Mouse (Mus musculus): ENCODE results near the gene Smc5. TPM values are rescaled to one million over a fixed set of nuclear protein-coding genes. Genes with fewer than 3 reads are reported as not detected.

The Smc5 gene
- polyA plus RNA-seq, 1 experiment = 107 TPM

DNA sequence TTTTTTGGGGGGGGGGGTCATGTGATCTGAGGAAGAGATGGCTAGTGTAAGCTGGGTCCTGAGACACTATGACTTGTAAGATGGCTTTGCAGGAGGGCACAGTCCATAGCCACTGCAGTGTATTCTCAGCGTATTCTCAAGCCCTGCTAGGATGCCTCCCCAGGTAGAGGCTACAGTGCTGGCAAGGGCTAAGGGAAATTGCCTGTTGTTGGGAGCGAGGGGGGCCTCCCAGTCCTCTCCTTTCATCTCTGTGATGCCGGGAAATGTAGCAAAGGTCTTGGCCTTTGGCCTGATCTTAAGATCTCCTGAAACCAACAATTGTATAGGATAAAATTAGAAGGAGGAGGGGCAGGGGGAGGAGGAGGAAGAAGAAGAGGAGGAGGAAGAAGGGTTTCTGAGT lies 110.3 kb downstream of the Smc5 start:
- H3K27ac ChIP-seq (ENCODE audit: insufficient read depth, low read depth, low read length) = no peak overlapping the region

DNA sequence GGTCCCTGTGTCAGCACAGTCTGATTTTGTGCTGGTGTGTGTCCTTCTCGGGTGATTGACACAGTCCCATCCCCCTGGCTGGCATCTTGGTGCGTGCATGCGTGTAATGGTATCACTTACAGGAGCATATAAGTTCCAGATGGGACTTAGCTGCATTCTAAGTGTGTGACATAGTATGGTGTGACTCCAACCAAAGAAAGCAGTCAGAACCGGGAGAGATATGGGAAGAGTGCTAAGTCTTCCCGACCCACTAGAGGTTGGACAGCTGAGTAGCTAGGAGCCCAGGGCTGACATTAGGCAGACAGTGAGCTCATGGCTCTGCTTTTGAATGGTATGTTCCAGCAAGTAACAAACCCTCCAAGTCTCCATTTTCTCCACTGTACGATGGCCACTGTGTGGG lies 110.8 kb downstream of the Smc5 start:
- Histone ChIP-seq H3K4me3 (ENCODE audit: insufficient read depth, low read depth, low read length) (no peak overlapping the region), H3K27ac (ENCODE audit: insufficient read depth, low read depth, low read length) (peak overlapping the region; percentile 35), H3K4me1 (ENCODE audit: control insufficient read depth, insufficient read depth, low read length) (peaks cover 47% of the 10 kb centered on the region)
- WGBS = 68% methylated on average over 6 of the region's 6 CpGs
- no peak for TF ChIP-seq CTCF (IDR thresholded peaks at IDR 0.05; ENCODE audit: insufficient read depth, low read depth, low read length)
- TF ChIP-seq POLR2A (IDR thresholded peaks at IDR 0.05; ENCODE audit: insufficient read depth, low read depth, low read length) = no peak

More for the DNA sequence above, 110.3 kb downstream of the Smc5 start:
- WGBS = 47% methylated on average over 3 of the region's 3 CpGs
- H3K4me3 ChIP-seq (ENCODE audit: insufficient read depth, low read depth, low read length) = no peak overlapping the region
- peaks cover 48% of the 10 kb centered on the region for H3K4me1 ChIP-seq (ENCODE audit: control insufficient read depth, insufficient read depth, low read length)
- no peak for TF ChIP-seq POLR2A (IDR thresholded peaks at IDR 0.05; ENCODE audit: insufficient read depth, low read depth, low read length)
- no peak for TF ChIP-seq CTCF (IDR thresholded peaks at IDR 0.05; ENCODE audit: insufficient read depth, low read depth, low read length)

DNA sequence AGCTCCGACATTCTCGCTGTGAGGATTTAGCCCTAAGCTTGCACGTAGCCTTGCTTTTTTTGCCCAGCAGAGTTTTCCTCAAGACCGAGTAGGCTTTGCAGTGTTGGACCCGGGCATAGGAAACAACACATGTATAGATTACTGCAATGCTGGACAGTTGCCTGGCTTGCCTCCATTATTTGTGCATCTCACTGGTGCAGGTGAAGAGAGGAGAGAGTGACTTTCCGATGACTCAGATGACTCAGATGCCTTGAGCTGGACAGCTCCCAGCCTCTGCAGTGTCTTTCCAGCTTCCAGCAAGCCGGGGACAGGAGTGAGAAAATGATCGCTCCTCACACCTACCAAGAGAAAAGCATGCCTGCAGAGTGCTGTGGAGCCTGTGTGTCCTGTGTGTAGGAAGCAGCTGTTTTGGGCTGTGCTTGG lies 111.3 kb downstream of the Smc5 start:
- WGBS = 20% methylated on average over 8 of the region's 8 CpGs
- TF ChIP-seq POLR2A (IDR thresholded peaks at IDR 0.05; ENCODE audit: insufficient read depth, low read depth, low read length) = no peak
- no peak for TF ChIP-seq CTCF (IDR thresholded peaks at IDR 0.05; ENCODE audit: insufficient read depth, low read depth, low read length)
- no peak overlapping the region for H3K4me3 ChIP-seq (ENCODE audit: insufficient read depth, low read depth, low read length)

DNA sequence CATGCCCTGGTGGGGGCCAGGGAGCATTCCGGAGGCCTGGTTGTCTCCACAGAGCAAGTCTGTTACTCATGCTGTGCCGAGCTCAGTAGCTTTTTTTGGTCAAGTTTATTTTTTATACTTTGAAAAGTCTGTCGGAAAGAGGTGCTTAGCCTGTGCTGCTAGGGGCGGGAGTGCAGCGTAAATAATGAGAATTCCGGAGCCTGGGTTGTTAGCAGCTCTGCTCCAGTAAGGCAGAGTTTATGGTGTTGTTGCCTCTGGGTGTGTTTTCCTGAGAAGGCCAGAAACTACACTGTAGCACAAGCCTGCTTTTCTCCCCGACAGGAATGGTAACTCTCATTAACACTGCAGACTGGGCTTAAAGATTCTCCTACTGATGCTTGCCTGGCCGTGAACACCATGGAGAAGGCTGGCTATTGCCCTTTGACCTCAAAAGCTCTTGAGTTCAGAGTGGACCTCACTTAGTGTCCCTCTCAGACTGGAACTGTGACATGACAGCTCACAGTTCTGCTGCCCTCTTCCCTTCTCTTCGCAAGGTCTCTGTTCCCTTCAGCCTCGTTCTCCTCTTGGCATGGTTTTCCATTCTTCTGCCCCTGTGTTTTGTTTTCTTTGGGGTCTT lies 113.8 kb downstream of the Smc5 start:
- WGBS = 25% methylated on average over 10 of the region's 10 CpGs
- Histone ChIP-seq H3K4me3 (ENCODE audit: insufficient read depth, low read depth, low read length) (no peak overlapping the region), H3K4me1 (ENCODE audit: control insufficient read depth, insufficient read depth, low read length) (peaks cover 40% of the 10 kb centered on the region), H3K27ac (ENCODE audit: insufficient read depth, low read depth, low read length) (peak overlapping the region; percentile 66)
- TF ChIP-seq CTCF (IDR thresholded peaks at IDR 0.05; ENCODE audit: insufficient read depth, low read depth, low read length) (no peak), POLR2A (IDR thresholded peaks at IDR 0.05; ENCODE audit: insufficient read depth, low read depth, low read length) (no peak)

More for the DNA sequence above, 111.3 kb downstream of the Smc5 start:
- Histone ChIP-seq H3K4me1 (ENCODE audit: control insufficient read depth, insufficient read depth, low read length) (peaks cover 47% of the 10 kb centered on the region), H3K27ac (ENCODE audit: insufficient read depth, low read depth, low read length) (peak overlapping the region; percentile 35)

Other genes starting within 250 kb of the Smc5 start
- 102 and 132 TPM in 2 replicates for gene Klf9, start 132.7 kb downstream of the Smc5 start, polyA plus RNA-seq (2012; ENCODE audit: insufficient read depth, insufficient read length, low replicate concordance, missing spikeins)
- gene Mamdc2, start 174.5 kb upstream of the Smc5 start, polyA plus RNA-seq (2012; ENCODE audit: insufficient read depth, insufficient read length, low replicate concordance, missing spikeins) = not detected in 2 replicates

Data from olfactory bulb, adult 2 months (tissue).